Mouse (Mus musculus) hindbrain, postnatal 0 days (tissue): ENCODE results near the gene Haus8. TPM values are rescaled to one million over a fixed set of nuclear protein-coding genes. Genes with fewer than 3 reads are reported as not detected.
"Not testable (repeated sequence)": the region's sequence is repeated elsewhere in the genome, so short reads cannot be mapped to it uniquely, and the experiment has no call there.

ENCODE experiments used
- ATAC-seq: fragments of 200-750 bp; cut with Nextera tagmentation; 2 replicates; pipeline ENCODE4 v1.8.0; 2017; ENCODE audit warnings: mild to moderate bottlenecking, moderate TSS enrichment, moderate library complexity
- DNase-seq: peaks from one replicate; pipeline ENCODE4 v3.0.0-alpha.2; 2015; ENCODE audit warnings: low spot score
- H3K27ac ChIP-seq: fragments of 300-500 bp; sonication (generic); 2 replicates; pipeline ENCODE4 v1.5.1; 2014; ENCODE audit warnings: mild to moderate bottlenecking
- H3K27me3 ChIP-seq: fragments of 300-500 bp; sonication (generic); 2 replicates; pipeline ENCODE4 v1.6.1; 2014; ENCODE audit warnings: low read length, mixed read lengths; ENCODE audit not compliant: insufficient read depth
- H3K36me3 ChIP-seq: fragments of 300-500 bp; sonication (generic); 2 replicates; pipeline ENCODE4 v1.6.1; 2014; ENCODE audit warnings: low read length, mixed read lengths; ENCODE audit not compliant: insufficient read depth
- H3K4me1 ChIP-seq: fragments of 300-500 bp; sonication (generic); 2 replicates; pipeline ENCODE4 v1.6.1; 2014; ENCODE audit warnings: antibody characterized with exemption, low read length, mixed read lengths; ENCODE audit not compliant: insufficient read depth
- H3K4me2 ChIP-seq: fragments of 300-500 bp; sonication (generic); 2 replicates; pipeline ENCODE4 v1.6.1; 2014; ENCODE audit warnings: low read depth, mild to moderate bottlenecking, low read length, moderate library complexity, mixed read lengths
- H3K4me3 ChIP-seq: fragments of 300-500 bp; sonication (generic); 2 replicates; pipeline ENCODE4 v1.5.1; 2014; ENCODE audit warnings: low read length
- H3K9ac ChIP-seq: fragments of 300-500 bp; sonication (generic); replicated peaks from 2 replicates; pipeline ENCODE4 v1.6.1; 2014; ENCODE audit warnings: mild to moderate bottlenecking, low read length, moderate library complexity, mixed read lengths
- H3K9me3 ChIP-seq: fragments of 300-500 bp; sonication (generic); 2 replicates; pipeline ENCODE4 v1.6.1; 2016; ENCODE audit warnings: low read length, mixed read lengths
- CTCF ChIP-seq: IDR thresholded peaks from 2 replicates; pipeline ENCODE4 v1.5.1; 2016; ENCODE audit warnings: antibody characterized with exemption, control low read depth, low read depth
- WGBS: fragments of 180-500 bp; shearing (Covaris S2); extraction: QIAGEN DNeasy Blood & Tissue Kit; methylation state at CpG from one replicate; pipeline ENCODE4 v1.1.7; 2014; 5-methylcytosine and 5-hydroxymethylcytosine counted together
- polyA plus RNA-seq: library from polyadenylated mRNA; unstranded; fragments of >200 nt; fragmentation: Nextera tagmentation; extraction: Ambion mirVana; gene quantifications from 2 replicates; pipeline ENCODE4 v1.2.1, GENCODE M21; 2015
- total RNA-seq: library from RNA; depleted of rRNA; stranded (reverse); fragments of >200 nt; gene quantifications from 2 replicates; pipeline ENCODE4 v1.2.3, GENCODE M21; 2014

The Haus8 gene
- total and polyA plus RNA-seq, 2 experiments from 2014 or later = 24.0 to 45.1 TPM

DNA sequence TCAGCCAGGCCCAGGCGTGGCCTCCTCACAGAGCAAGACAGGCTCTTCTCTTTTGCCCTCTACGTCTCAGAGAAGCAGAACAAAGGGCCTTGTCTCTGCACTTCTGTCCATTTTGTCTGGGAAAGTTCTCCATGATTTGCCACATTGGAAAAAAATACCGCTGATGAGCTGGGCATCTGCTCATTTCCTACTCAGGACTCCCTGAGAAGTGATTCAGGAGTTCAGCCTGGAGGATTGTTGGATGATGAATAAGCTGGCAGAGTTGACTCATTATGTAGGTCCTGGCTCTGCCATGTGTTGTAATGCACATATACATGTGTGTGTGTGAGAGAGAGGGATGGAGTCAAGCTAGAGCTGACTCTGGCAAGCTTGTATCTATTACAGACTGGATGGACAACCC, 3.4 kb upstream of the Haus8 start:
- no peak overlapping the region for H3K4me2 ChIP-seq
- 78% methylated on average over 3 of the region's 3 CpGs for WGBS
- no peaks in the 10 kb centered on the region for H3K9me3 ChIP-seq
- no peak overlapping the region for H3K27ac ChIP-seq
- H3K4me3 ChIP-seq = no peak overlapping the region
- peaks cover 8% of the 10 kb centered on the region; the same call in 1 of the 2 replicates for H3K4me1 ChIP-seq
- DNase-seq (no peak), ATAC-seq (no peak)
- TF ChIP-seq CTCF = no peak
- H3K9ac ChIP-seq = no peak overlapping the region
- no peaks in the 10 kb centered on the region for H3K27me3 ChIP-seq
- no peaks in the 10 kb centered on the region for H3K36me3 ChIP-seq

DNA sequence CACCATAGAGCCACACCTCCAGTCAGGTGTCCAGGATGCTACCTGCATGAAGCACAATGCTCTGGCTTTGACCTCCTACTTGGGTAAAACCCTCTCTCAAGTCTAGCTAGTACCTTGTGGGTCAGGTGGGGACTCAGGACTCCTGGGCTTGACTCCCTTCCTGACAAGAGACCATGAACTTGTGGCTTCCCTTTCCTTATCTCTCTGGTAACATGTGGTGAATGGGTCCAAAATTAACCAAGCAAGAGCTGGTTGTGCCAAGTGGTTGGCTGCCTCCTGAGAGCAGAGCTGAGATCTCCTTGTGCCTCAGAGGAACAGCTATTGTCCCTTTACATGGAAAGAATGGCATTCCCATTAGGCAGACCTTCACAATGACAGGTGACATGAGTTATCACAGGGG, 1.7 kb upstream of the Haus8 start:
- no peaks in the 10 kb centered on the region for H3K27me3 ChIP-seq
- H3K27ac ChIP-seq = no peak overlapping the region
- H3K4me3 ChIP-seq = no peak overlapping the region
- H3K36me3 ChIP-seq = no peaks in the 10 kb centered on the region
- no peaks in the 10 kb centered on the region for H3K9me3 ChIP-seq
- DNase-seq (no peak), ATAC-seq (no peak)
- H3K4me2 ChIP-seq = no peak overlapping the region
- no peak overlapping the region for H3K9ac ChIP-seq
- H3K4me1 ChIP-seq = peaks cover 8% of the 10 kb centered on the region; the same call in 1 of the 2 replicates
- TF ChIP-seq CTCF = no peak

DNA sequence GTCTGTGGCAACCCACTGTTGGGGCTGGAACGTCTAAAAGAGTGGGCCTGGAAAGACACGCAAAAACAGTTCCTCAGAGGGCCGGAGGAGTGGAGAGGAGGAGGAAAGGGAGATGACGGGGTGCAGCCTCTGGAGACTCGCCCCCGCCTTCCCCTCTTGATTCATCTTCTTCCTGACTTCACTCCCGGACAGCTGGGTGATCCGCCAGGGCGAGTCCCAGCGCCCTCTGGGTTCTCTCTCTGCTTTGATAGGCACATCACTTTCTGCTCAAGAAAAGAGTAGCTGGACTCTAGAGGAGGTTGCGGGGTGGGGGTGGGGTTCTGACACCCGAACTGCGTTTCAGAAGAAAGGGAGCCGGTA, 397 bp upstream of the Haus8 start:
- Histone ChIP-seq H3K9ac (peak overlapping the region; percentile 60), H3K27ac (peak overlapping the region; percentile 78), H3K4me1 (peaks cover 8% of the 10 kb centered on the region; the same call in 1 of the 2 replicates), H3K4me3 (peak overlapping the region; percentile 69), H3K9me3 (no peaks in the 10 kb centered on the region), H3K4me2 (peak overlapping the region; percentile 73), H3K36me3 (no peaks in the 10 kb centered on the region), H3K27me3 (no peaks in the 10 kb centered on the region)
- no peak for TF ChIP-seq CTCF
- DNase-seq (peak; percentile 32), ATAC-seq (no peak)
- 2% methylated on average over 14 of the region's 14 CpGs for WGBS

DNA sequence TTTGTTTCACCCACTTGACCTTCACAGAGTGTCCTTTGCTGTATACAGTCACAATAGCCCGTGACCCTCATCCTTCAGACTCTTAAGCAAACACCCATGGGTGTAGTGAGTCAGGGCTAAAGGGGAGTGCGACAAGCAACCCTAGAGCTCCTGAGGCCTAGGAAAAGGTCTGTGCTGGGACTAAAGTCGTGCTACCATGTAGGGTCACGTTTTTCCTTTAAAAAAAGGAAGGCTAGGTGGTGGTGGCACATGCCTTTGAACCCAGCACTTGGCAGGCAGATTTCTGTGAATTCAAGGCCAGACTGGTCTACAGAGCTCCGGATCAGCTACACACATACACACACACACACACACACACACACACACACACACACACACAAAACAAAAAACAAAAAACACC, 1.1 kb downstream of the Haus8 start:
- TF ChIP-seq CTCF = no peak
- DNase-seq = no peak
- H3K4me3 ChIP-seq = peak overlapping the region; percentile 69
- WGBS = 25% methylated on average over 5 of the region's 5 CpGs
- no peaks in the 10 kb centered on the region for H3K9me3 ChIP-seq
- H3K9ac ChIP-seq = peak overlapping the region; percentile 60
- H3K4me1 ChIP-seq = peaks cover 8% of the 10 kb centered on the region; the same call in 1 of the 2 replicates
- ATAC-seq = no peak
- H3K4me2 ChIP-seq = peak overlapping the region; percentile 73
- H3K36me3 ChIP-seq = no peaks in the 10 kb centered on the region
- peak overlapping the region; percentile 78 for H3K27ac ChIP-seq
- H3K27me3 ChIP-seq = no peaks in the 10 kb centered on the region

DNA sequence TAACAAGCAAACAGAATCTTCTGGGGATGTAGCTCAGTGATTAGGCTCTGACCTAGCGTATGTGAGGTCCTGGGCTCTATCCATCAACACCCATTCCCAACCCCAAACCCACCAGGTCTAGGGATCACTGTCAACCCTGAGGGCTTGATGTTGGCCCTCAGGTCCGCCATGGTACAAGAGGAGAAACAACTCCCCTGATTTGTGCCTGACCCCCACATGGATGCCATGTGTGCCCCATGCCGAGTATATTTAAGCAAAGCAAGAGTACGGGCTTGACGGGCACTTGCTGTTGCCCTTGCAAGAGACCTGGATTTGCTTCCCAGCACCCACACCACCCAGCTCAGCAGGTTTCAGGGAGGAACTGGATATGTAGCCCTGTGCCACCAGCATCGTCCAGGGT, 4.4 kb downstream of the Haus8 start:
- WGBS = 94% methylated on average over 5 of the region's 6 CpGs
- H3K9me3 ChIP-seq, H3K4me3 ChIP-seq, H3K27ac ChIP-seq, DNase-seq, H3K27me3 ChIP-seq, H3K4me1 ChIP-seq, H3K4me2 ChIP-seq, H3K9ac ChIP-seq, ATAC-seq, H3K36me3 ChIP-seq: not testable (repeated sequence)

DNA sequence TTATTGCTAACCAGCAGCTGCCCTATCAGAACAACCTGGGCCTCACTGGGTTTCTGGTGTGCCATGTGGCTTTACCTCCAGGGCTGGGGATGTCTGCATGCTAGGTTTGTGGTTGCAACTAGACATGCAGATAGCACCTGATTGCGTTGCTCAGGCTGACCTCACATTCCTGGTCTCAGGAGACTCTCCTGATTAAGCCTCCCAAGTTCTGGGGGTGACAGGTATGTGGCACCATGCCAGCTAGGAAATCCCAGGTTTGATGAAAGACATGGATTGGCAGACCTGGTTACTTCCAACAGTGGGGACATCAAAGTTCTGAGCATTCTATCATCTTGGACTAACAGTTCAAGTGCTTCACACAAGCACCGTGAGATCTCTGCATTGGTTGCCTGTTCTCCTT, 5.0 kb downstream of the Haus8 start:
- Histone ChIP-seq H3K27me3 (no peaks in the 10 kb centered on the region), H3K9me3 (no peaks in the 10 kb centered on the region), H3K4me3 (no peak overlapping the region), H3K9ac (no peak overlapping the region), H3K4me1 (no peaks in the 10 kb centered on the region), H3K36me3 (no peaks in the 10 kb centered on the region), H3K4me2 (no peak overlapping the region), H3K27ac (no peak overlapping the region)
- WGBS = 98% methylated on average over 2 of the region's 2 CpGs
- ATAC-seq (no peak), DNase-seq (no peak)
- no peak for TF ChIP-seq CTCF

DNA sequence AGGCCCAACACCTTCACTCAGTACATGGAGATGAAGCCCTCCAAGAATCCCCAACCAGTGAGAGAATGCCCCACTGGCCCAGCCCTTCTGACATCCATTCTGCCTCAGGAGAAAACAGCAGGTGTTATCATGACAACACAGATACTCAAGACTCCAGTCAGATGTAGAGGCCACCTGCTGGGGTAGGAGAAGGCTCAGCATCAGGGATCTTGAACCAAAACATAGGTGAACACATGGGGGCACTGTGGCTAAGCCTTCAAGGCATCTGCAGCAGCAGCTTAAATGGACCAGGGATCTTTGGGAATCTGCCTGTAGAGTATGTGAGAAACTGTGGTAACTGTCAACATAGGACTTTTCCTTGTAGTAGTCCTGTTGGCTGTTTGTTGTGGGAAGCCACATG, 11.5 kb downstream of the Haus8 start:
- TF ChIP-seq CTCF = peak; percentile 25
- Histone ChIP-seq H3K27me3 (no peaks in the 10 kb centered on the region), H3K9ac (no peak overlapping the region), H3K4me2 (no peak overlapping the region), H3K27ac (no peak overlapping the region), H3K4me1 (no peaks in the 10 kb centered on the region), H3K4me3 (no peak overlapping the region), H3K36me3 (peaks cover 7% of the 10 kb centered on the region; the same call in 1 of the 2 replicates), H3K9me3 (no peaks in the 10 kb centered on the region)
- ATAC-seq = 0 out of 2 replicates have a peak, but pooled peaks have one; percentile 29
- DNase-seq = peak; percentile 21
